Mouse (Mus musculus) limb, embryonic 10.5 days (tissue): ENCODE measurements around the gene Trip12. TPM values are rescaled to one million over a fixed set of nuclear protein-coding genes. Genes with fewer than 3 reads are reported as not detected.

Experiments
- DNase-seq: peaks from one replicate; pipeline ENCODE4 v3.0.0-alpha.2; 2017; ENCODE audit warnings: low spot score
- H3K27ac ChIP-seq: fragments of 300-500 bp; sonication (generic); 2 replicates; pipeline ENCODE4 v1.5.1; 2016; ENCODE audit warnings: mild to moderate bottlenecking
- H3K27me3 ChIP-seq: fragments of 300-500 bp; sonication (generic); 2 replicates; pipeline ENCODE4 v1.6.1; 2016; ENCODE audit warnings: low read depth, mild to moderate bottlenecking; ENCODE audit not compliant: poor library complexity, severe bottlenecking
- H3K36me3 ChIP-seq: fragments of 300-500 bp; sonication (generic); 2 replicates; pipeline ENCODE4 v1.6.1; 2016; ENCODE audit warnings: mild to moderate bottlenecking, moderate library complexity
- H3K4me1 ChIP-seq: fragments of 300-500 bp; sonication (generic); 2 replicates; pipeline ENCODE4 v1.6.1; 2016
- H3K4me3 ChIP-seq: fragments of 300-500 bp; sonication (generic); 2 replicates; pipeline ENCODE4 v1.5.1; 2016; ENCODE audit warnings: mild to moderate bottlenecking, moderate library complexity
- H3K9me3 ChIP-seq: fragments of 300-500 bp; sonication (generic); replicated peaks from 2 replicates; pipeline ENCODE4 v1.6.1; 2016; ENCODE audit warnings: mild to moderate bottlenecking
- WGBS: fragments of 180-500 bp; shearing (Covaris S2); methylation state at CpG from one replicate; pipeline ENCODE4 v1.1.7; 2016; 5-methylcytosine and 5-hydroxymethylcytosine counted together
- polyA plus RNA-seq: library from polyadenylated mRNA; unstranded; fragments of >200 nt; fragmentation: Nextera tagmentation; extraction: Ambion mirVana; gene quantifications from 2 replicates; pipeline ENCODE4 v1.2.1, GENCODE M21; 2016

The Trip12 gene
- polyA plus RNA-seq, 1 experiment from 2014 or later, result 73.9 TPM

- Histone ChIP-seq H3K4me3 (no peak overlapping the region), H3K27ac (no peak overlapping the region), H3K4me1 (no peaks in the 10 kb centered on the region), H3K27me3 (no peaks in the 10 kb centered on the region), H3K9me3 (no peaks in the 10 kb centered on the region), H3K36me3 (peaks cover 48% of the 10 kb centered on the region)
- 83% methylated on average over 2 of the region's 2 CpGs for WGBS
- DNase-seq, result no peak
Measured at GRCm38 (mm10) chr1:84825091-84825490, 15.2 kb downstream of the Trip12 start.

- Histone ChIP-seq H3K4me3 (no peak overlapping the region), H3K36me3 (peaks cover 47% of the 10 kb centered on the region), H3K27ac (no peak overlapping the region), H3K27me3 (no peaks in the 10 kb centered on the region), H3K9me3 (no peaks in the 10 kb centered on the region), H3K4me1 (no peaks in the 10 kb centered on the region)
- no peak for DNase-seq
- 93% methylated on average over 1 of the region's 1 CpGs for WGBS
Measured at GRCm38 (mm10) chr1:84817596-84817995, 22.7 kb downstream of the Trip12 start.

- no peak for DNase-seq
- WGBS, result 95% methylated on average over 1 of the region's 1 CpGs
- no peaks in the 10 kb centered on the region for H3K4me1 ChIP-seq
Measured at GRCm38 (mm10) chr1:84803788-84804187, 36.5 kb downstream of the Trip12 start.

GRCm38 (mm10) chr1:84799166-84799565, 41.1 kb downstream of the Trip12 start:
- H3K4me1 ChIP-seq, result no peaks in the 10 kb centered on the region
- no peaks in the 10 kb centered on the region for H3K9me3 ChIP-seq
- H3K36me3 ChIP-seq, result peaks cover 9% of the 10 kb centered on the region
- H3K4me3 ChIP-seq, result no peak overlapping the region
- no peak overlapping the region for H3K27ac ChIP-seq
- no peak for DNase-seq
- no peaks in the 10 kb centered on the region for H3K27me3 ChIP-seq

More at GRCm38 (mm10) chr1:84803788-84804187, 36.5 kb downstream of the Trip12 start:
- Histone ChIP-seq H3K4me3 (no peak overlapping the region), H3K27me3 (no peaks in the 10 kb centered on the region), H3K27ac (no peak overlapping the region), H3K36me3 (peaks cover 5% of the 10 kb centered on the region; the same call in 1 of the 2 replicates), H3K9me3 (no peaks in the 10 kb centered on the region)

GRCm38 (mm10) chr1:84795335-84795734, 45.0 kb downstream of the Trip12 start:
- H3K27me3 ChIP-seq, result no peaks in the 10 kb centered on the region
- H3K4me1 ChIP-seq, result no peaks in the 10 kb centered on the region
- H3K9me3 ChIP-seq, result no peaks in the 10 kb centered on the region
- no peak overlapping the region for H3K4me3 ChIP-seq
- WGBS, result 92% methylated on average over 7 of the region's 7 CpGs
- no peak overlapping the region for H3K27ac ChIP-seq
- peaks cover 45% of the 10 kb centered on the region for H3K36me3 ChIP-seq
- no peak for DNase-seq

GRCm38 (mm10) chr1:84791393-84791792, 48.9 kb downstream of the Trip12 start:
- no peak for DNase-seq
- Histone ChIP-seq H3K4me1 (no peaks in the 10 kb centered on the region), H3K27me3 (no peaks in the 10 kb centered on the region), H3K4me3 (no peak overlapping the region), H3K9me3 (no peaks in the 10 kb centered on the region), H3K36me3 (peaks cover 76% of the 10 kb centered on the region), H3K27ac (no peak overlapping the region)
- WGBS, result 96% methylated on average over 2 of the region's 2 CpGs

- Histone ChIP-seq H3K4me3 (no peak overlapping the region), H3K9me3 (no peaks in the 10 kb centered on the region), H3K4me1 (no peaks in the 10 kb centered on the region), H3K36me3 (peaks cover 69% of the 10 kb centered on the region), H3K27me3 (no peaks in the 10 kb centered on the region), H3K27ac (no peak overlapping the region)
- DNase-seq, result no peak
- 96% methylated on average over 3 of the region's 3 CpGs for WGBS
Measured at GRCm38 (mm10) chr1:84780630-84781029, 59.7 kb downstream of the Trip12 start.

- 82% methylated on average over 1 of the region's 1 CpGs for WGBS
- Histone ChIP-seq H3K27ac (no peak overlapping the region), H3K36me3 (peaks cover 62% of the 10 kb centered on the region), H3K4me1 (no peaks in the 10 kb centered on the region), H3K4me3 (no peak overlapping the region), H3K27me3 (no peaks in the 10 kb centered on the region), H3K9me3 (no peaks in the 10 kb centered on the region)
- no peak for DNase-seq
Measured at GRCm38 (mm10) chr1:84777455-84777854, 62.9 kb downstream of the Trip12 start.

- peaks cover 96% of the 10 kb centered on the region for H3K36me3 ChIP-seq
- no peaks in the 10 kb centered on the region for H3K9me3 ChIP-seq
- H3K4me3 ChIP-seq, result no peak overlapping the region
- 96% methylated on average over 4 of the region's 4 CpGs for whole genome bisulfite sequencing
- H3K27me3 ChIP-seq, result no peaks in the 10 kb centered on the region
- H3K27ac ChIP-seq, result no peak overlapping the region
- no peak for DNase-seq
- no peaks in the 10 kb centered on the region for H3K4me1 ChIP-seq
Measured at GRCm38 (mm10) chr1:84758843-84759242, 81.5 kb downstream of the Trip12 start.

GRCm38 (mm10) chr1:84742156-84742555, 98.2 kb downstream of the Trip12 start:
- WGBS, result 94% methylated on average over 3 of the region's 3 CpGs
- peaks cover 87% of the 10 kb centered on the region for H3K36me3 ChIP-seq
- H3K4me3 ChIP-seq, result no peak overlapping the region

GRCm38 (mm10) chr1:84740080-84740479, 100.2 kb downstream of the Trip12 start:
- Histone ChIP-seq H3K4me1 (no peaks in the 10 kb centered on the region), H3K27me3 (no peaks in the 10 kb centered on the region), H3K27ac (no peak overlapping the region), H3K4me3 (no peak overlapping the region), H3K36me3 (peaks cover 93% of the 10 kb centered on the region), H3K9me3 (no peaks in the 10 kb centered on the region)
- WGBS, result 96% methylated on average over 1 of the region's 1 CpGs
- no peak for DNase-seq

More at GRCm38 (mm10) chr1:84742156-84742555, 98.2 kb downstream of the Trip12 start:
- no peaks in the 10 kb centered on the region for H3K27me3 ChIP-seq
- H3K9me3 ChIP-seq, result no peaks in the 10 kb centered on the region
- no peak overlapping the region for H3K27ac ChIP-seq
- H3K4me1 ChIP-seq, result no peaks in the 10 kb centered on the region
- DNase-seq, result no peak

GRCm38 (mm10) chr1:84737097-84737496, 103.2 kb downstream of the Trip12 start:
- H3K27ac ChIP-seq, result no peak overlapping the region
- H3K27me3 ChIP-seq, result no peaks in the 10 kb centered on the region
- no peak for DNase-seq
- H3K4me3 ChIP-seq, result no peak overlapping the region
- no peaks in the 10 kb centered on the region for H3K9me3 ChIP-seq
- WGBS, result 83% methylated on average over 1 of the region's 1 CpGs
- H3K4me1 ChIP-seq, result no peaks in the 10 kb centered on the region
- peaks cover 82% of the 10 kb centered on the region for H3K36me3 ChIP-seq

- no peak overlapping the region for H3K27ac ChIP-seq
Measured at GRCm38 (mm10) chr1:84733799-84734198, 106.5 kb downstream of the Trip12 start.

GRCm38 (mm10) chr1:84731763-84732162, 108.6 kb downstream of the Trip12 start:
- no peaks in the 10 kb centered on the region for H3K4me1 ChIP-seq
- no peaks in the 10 kb centered on the region for H3K9me3 ChIP-seq
- 96% methylated on average over 1 of the region's 1 CpGs for WGBS
- no peak for DNase-seq
- peaks cover 79% of the 10 kb centered on the region for H3K36me3 ChIP-seq
- H3K27ac ChIP-seq, result no peak overlapping the region
- no peak overlapping the region for H3K4me3 ChIP-seq
- H3K27me3 ChIP-seq, result no peaks in the 10 kb centered on the region

More at GRCm38 (mm10) chr1:84733799-84734198, 106.5 kb downstream of the Trip12 start:
- no peaks in the 10 kb centered on the region for H3K9me3 ChIP-seq
- peaks cover 79% of the 10 kb centered on the region for H3K36me3 ChIP-seq
- no peak for DNase-seq
- no peaks in the 10 kb centered on the region for H3K27me3 ChIP-seq
- no peaks in the 10 kb centered on the region for H3K4me1 ChIP-seq
- H3K4me3 ChIP-seq, result no peak overlapping the region
- 65% methylated on average over 3 of the region's 3 CpGs for WGBS
